Mouse (Mus musculus) kidney, adult 18-20 months (tissue): Measurements from ENCODE around the gene Mybpc2.

Experiments used
- DNase-seq: peaks from one replicate; pipeline ENCODE4 v3.0.0; 2021

The Mybpc2 gene

DNA sequence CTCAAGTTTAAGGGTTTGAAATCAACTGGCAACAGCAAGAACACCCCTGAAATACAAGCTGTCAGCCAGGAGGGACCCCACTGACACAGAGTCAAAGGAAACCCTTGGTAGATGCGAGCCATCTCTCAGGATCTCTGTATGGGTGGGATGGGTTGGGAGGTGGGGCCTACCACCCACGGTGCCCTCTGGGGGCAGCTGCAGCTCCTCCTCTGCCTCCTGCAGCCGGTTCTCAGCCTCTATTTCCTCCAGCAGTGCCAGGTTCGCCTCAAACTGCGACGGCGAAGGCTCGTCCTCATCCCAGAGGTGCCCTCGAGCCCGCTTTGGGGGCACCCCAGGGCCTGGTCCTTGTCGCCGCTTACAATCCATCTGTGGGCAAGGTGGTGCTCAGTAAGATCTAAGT is 18.6 kb upstream of the Mybpc2 start:
- no peak for DNase-seq

DNA sequence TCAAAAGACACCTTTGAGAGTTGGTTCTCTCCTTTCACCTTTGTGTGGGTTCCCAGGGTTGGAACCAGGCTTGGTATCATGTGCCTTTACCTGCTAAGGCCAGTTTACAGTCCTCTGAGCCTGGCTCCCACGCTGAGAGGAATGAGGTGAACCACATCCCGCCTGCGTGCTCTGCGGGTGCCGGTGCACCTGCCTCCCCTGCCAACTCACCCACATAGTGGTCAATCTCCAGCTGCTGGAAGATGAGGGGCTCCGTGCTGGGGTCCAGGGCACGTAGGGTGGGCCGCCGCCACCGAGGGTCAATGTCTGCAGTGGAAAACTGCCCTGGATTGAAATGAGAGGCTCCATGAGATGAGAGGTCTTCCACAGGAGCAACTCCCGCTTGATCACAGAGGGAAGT is 18.1 kb upstream of the Mybpc2 start:
- DNase-seq: no peak

DNA sequence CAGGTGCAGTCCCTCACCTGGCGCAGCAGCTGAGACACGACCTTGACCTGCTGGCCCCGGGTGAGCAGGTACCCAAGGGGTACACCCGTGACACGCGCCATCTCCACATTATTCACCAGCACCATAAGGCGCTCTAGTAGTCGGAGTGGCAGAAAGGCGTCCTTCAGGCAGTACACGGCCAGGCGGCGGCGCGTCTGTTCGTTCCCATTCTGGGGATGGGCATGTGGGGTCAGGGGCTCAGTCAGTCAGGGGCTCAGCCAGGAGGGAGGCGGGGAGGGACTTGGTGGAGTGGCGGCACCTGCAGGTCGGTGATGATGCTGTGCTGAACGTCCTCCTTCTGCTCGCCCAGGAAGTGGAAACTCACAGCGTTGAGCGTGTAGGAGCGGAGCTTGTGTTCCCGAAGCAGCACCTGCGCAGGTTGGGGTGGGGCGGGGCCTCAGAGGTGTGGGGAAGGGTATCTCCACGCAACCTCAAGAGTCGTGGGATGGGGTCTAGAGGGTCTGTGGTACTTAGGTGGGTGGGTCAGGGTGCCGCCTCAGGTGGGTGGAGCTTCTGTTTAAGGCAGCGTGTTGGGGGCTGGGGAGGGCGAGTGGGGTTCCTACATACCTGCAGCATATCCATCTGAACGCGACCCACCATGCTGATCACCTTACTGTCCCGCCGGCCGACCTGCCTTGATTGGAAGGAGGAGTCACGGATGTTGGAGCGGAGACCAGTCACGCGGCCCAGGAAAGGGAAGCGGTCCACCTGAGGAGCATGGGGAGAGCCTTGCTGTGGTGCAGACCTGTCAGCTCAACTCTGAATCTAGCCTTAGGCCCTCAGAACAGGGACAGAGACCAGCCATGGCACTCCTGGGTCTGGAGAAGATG is 14.5 kb upstream of the Mybpc2 start:
- DNase-seq: no peak

DNA sequence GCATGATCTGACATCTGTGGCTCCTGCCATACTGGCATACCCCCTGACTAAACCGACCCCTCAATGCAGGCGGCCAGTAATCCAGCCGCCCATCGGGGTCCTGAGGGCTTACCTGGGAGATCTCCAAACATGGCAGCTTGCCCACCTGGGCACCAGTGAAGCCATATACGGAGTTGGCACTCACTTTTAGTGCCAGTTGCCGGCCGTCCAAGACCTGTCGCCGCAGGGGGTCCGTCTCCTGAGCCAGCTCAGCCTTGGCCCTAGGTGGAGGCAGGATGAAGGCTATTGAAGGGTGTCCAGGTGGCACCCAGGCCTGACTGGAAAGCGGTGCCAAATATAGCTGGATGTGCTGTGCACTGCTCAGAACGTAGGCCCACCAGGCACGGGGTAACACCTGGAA is 13.0 kb upstream of the Mybpc2 start:
- DNase-seq: no peak

DNA sequence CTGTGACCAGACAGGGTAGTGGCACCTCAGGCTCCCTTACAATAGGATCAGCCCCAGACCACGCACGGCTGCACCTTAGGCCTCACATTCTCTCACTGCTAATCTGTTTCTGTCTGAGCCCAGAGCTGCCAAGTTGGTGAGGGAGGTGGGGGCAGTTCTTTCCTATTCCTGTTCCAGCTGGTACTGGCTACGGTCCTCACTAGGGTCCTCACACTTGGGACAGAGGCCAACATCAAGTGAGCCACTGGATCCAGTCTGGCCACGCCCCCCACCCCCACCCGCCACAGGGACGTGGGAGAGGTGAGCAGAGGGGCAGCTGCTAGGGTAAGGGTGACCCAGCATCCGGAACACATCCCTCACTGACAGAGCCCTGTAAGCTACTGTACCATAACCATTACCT is 12.6 kb upstream of the Mybpc2 start:
- DNase-seq: no peak

DNA sequence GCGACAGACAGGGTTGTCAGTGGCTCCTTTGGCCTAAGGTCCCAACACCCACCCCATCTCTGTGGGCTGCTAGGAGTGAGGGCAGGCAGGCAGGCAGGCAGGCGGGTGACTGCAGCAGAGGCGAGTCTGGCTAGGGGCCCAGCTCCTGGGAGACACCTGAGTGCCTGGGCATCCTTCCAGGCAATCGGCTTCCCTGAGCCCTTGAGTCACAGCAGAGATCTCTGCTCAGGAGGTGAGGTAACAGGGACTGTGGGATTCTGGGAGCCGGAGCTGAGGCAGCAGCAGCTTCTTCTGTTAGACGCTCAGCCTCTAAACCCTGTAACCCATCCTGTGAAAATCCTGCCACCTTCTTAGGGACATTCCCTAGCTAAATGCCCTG is 12.1 kb upstream of the Mybpc2 start:
- peak; percentile 55 for DNase-seq

DNA sequence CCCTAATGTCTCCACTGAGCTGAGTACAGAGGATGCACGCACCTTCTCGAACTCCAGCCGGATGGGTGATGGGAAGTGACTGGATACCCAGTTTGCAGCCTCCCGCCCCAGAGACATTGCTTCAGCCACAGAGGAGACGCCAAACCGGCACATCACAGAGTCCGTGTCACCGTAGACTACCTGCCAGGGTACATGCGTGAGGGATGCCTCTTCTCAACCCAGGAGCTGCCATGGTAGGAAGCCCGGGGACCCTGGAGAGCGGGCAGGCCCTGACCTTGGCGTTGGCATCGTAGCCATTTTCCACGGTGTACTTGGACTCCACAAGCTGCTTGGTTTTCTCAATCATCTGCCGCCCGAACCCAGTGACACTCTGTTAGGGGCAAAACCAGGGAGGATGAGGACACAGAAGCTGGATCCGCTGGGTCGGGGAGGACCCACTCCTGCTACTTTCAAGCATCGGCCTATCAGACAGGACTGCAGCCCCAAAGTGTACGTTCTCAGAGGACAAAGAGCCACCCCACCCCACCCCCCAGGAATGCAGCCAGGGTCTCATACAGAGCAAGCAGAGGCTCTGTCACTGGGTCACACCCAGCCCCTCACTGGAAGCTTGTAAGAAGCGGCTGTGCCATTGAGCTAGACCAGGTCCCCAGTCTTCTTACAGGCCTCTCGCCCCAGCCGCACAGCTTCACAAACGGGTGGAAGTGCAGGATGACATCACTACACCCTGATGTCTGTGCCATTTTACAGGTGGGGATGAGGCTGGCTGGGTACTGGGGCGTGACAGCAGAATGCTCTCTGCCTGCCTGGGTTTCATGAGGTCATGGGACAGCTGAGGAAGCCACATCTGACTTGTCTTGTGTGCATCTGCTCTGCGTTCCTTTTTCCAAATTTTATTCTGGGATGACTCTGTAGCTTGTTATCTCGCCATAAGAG is 11.5 kb upstream of the Mybpc2 start:
- DNase-seq: no peak

DNA sequence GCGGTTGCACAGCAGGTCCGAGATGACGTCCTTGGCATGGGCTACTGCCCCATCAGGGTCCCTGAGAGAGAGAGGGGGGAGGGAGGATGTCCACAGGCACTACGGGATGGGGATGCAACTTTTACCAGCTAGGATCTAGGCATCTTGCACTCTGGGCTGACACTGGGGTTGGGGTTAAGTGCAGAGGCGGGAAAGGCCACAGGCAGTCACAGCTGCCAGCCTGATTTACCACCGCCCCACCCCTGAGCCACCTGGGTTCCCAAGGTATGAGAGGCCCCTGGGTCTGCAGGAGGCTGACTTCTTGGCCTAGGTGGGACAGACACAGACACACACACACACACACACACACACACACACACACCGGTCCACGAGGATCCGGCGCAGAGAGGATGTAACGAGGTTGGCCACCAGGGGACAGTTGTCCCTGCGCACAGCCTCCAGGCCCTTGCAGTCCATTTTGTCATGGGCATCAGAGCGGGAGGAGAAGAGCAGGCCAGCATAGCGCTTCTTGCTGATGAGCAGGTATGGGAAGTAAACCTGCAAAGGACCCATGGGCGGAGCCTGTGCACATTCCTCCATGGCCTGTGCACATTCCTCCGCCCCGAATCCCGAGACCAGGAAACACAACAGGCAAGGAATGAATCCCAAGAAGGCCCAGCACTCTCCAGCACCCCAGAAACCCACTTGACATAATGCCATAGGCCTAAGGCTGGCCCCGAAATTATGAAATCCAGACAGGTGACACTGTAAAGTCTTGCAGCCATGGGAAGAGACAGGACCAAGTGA is 10.4 kb upstream of the Mybpc2 start:
- no peak for DNase-seq

DNA sequence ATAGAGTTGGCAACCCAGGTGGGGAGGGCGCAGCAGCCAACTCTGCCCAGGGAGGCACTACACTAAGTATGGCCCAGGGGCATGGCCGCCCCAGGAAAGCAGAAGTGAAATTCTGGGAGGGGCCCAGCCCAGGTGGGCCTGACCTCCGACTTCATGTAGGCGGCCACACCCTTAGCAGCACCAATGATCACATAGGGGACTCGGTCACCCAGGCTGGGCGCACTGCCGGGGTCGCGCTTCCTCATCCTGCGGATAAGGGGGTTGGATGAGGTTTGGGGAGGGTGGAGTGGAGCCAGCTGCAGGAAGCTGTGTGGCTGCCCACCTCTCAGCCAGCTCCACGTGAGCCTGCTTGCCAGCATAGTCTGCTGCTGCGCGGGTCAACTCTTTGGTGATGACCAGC is 9.8 kb upstream of the Mybpc2 start:
- no peak for DNase-seq

DNA sequence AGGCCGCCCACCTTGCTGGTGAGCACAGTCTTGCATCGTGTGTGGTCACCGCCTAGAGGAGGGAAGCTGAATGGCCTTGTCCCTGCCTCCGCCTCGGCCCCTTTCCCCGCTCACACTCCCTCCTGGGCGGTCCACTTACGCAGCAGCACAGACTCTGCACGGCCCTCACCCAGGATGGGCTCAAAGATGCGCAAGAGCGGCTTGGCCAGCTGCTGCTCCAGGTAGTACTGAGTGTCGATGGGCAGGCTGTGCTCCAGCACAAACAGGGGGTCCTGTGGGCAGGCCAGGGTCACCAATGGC is 9.2 kb upstream of the Mybpc2 start:
- DNase-seq: no peak

DNA sequence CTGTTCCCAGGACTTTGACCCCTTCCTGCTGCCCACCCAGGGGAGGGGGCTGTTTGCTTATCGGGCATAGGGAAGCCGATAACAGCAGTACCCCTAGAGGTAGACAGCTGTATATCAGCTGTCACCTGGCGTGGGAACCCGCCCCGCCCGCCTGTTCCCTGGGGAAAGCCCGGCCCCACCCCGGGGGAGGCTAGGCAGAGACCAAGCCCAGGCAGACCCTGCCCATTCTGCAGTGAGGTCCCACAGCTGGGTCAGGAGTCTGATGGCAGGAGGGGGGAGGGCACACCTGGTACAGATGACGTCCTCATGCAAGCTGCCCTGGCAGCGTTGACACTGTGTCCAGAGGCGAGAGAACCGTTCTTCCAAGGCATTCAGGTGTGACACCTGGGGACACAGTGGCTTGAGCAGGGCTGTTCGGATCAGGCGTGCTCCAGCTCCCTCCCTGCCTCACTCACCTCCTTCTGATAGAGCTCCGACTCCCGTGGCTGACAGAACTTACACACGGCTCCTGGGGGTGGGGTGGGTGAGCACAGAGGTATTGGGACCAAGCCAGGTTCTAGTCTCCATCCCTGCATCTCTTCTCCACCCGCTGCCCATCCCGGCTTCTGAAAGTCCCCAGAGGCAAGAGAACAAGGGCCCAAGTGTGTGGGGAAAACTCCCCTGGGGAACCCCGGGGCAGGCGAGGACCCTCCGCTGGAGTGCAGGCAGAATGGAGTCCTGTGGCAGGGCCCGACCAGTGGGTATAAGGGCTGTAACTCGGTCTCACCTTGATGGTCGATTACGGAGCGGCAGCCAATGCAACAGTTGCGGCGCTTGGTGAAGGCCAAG is 8.7 kb upstream of the Mybpc2 start:
- no peak for DNase-seq

DNA sequence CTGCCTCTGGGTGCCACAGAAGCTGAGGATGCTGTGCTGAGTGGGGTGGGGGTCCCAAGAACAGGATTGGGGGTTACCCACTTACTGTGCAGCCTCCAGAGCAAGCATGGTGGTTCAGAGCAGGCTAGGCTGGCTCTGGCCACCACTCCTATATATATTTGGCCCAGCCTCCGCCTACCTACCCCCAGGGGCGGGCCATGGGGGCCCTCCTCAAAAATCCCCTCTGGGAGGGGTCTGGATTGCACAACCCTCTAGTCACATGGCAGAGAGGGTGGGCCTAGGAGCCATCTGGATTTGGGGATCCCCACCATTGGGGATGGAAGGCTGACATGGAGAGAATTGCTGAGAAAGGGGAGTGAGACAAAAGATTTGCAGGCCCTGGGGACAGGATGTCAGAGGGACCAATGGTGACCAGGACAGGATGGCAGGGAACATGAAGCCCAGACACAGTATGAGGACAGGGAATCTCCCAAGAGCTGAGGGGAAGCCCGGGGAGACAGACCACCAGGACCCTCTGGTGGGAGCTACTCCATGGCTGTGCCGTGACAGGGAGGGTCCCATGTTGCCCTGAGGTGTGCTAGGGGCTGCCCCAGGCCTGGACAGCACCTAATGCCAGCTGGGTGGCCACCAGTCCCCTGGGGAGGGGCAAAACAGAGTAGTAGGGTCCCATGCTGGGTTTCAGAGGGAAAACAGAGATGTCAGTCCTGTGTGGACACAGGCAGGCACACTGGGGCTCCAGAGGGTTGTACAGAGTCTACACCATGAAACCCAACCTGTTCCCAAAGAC is 7.7 kb upstream of the Mybpc2 start, which contains the start of gene Spib:
Spib (minus strand) TSS at position 126 of the 787 bp plus-strand sequence.
- DNase-seq: no peak

DNA sequence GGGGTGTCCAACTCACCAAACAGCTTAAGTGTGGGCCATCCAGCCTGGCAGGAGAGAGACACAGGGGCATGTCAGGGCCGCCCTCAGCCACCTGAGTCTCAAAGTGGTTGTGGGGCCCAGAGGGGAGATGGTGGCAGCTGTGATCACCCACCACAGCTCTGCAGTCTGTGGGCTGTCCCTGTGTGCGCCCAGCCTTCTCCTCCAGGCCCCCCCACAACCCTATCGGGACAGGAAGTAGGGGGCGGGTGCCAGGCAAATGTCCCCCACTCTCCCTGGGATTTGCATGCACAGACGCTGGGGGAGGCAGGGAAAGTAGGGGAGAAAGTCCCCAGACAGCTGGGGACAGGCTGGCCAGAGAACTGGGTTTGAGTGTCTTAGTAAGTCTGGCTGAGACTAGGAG is 6.8 kb upstream of the Mybpc2 start:
- DNase-seq: no peak

DNA sequence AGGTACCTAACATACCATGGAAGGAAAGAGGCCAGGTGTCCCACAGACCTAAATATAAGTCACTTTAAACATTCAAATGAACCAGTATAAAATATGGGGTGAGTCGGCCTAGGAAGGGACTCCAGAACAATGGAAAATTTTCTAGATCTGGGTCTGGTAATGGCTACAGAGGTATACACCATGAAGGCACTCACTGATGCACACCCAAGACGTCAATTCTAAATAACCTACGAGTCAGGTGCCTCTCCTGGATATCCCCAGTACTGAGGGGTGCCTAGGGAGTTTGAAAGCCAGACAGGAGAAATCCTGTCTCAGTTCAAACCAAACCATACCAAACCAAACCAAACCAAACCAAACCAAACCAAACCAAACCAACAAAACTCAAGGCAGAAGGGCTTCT is 6.1 kb upstream of the Mybpc2 start:
- no peak for DNase-seq

DNA sequence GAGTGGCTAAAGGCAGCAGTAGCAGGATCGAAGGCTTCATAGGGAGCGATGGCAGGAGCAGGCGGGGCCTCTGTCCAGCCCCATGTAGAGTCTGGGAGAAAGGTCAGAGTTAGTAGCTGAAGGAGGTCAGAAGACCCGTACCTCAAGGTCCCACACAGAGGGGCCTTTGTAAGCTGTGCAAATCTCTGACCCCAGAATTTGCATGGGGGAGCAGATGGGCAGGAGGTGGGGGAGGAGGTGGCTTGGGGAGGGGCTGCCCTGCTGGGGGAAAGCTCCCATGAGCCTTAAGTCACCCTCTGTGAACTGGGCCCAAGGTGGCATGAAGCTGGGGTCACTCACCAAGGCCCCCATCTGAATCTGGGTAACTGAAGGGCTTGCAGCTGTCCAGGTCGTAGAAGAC is 5.1 kb upstream of the Mybpc2 start:
- no peak for DNase-seq

DNA sequence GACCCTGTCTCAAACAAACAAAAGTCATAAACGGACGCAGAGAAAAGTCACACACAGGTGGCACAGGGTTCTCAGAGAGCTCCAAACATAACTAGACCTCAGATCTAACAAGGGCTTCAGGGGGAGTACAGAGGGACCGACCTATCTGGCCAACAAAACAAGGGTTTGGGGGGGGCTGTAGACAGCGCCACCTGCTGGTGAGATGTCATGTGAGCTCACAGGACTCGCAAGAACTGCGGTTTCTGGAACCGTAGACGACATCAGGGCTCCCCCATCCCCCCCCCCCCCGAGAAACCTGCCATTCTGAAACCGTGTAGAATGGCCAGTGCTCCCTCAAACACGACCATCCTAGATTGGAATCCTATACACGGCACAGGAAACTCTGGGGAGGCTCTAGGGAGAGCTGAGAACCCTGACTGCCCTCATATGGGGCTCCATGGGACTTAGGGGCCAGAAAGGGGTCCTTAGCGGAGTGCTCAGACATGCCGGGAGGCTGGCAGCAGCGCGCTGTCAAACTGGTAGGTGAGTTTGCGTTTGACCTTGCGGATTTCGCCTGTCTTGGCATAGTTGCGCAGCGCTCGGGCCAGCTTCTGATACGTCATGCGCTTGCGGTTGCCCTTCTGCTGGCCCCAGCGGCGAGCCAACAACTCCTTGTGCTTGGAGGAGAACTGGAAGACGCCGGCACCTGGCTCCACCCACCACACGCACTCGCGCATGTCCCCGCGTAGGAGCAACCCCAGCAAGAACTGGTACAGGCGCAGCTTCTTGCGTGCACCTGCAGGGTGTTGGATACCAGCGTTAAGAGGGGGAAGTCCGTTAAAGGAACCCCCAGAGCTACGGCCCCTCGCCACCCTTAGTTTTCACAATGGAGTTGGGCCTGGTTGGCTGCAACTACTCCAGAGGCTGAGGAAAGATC is 3.3 kb upstream of the Mybpc2 start:
- DNase-seq: peak; percentile 81

DNA sequence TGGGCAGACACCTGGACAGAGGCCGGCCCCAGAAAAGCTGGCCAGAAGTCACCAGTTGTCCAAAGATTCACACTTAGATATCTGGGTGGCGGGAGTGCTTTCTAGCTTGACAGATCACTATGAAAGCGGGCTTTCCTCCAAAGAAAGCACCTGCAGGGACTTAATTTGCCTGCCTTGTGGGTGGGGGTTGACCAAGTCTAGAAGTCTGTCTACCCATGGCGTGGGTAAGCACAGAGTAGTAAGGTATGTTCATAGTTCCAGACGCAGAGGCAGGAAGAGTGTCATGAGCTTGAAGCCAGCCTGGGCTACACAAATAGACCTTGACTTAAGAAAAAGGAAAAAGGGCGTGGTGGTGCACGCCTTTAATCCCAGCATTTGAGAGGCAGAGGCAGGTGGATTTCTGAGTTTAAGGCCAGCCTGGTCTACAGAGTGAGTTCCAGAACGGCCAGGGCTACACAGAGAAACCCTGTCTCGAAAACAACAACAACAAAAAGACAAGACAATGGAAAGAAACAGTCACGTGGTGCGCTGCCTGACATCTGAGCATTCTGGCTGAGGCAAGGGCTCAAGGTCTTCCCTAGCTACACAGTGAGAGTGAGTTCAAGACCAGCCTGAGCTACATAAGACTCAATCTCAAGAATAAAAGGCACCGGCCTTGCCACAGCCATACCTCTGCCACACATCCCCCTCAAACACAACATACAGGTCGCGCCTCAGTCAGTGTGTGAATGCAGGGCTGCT is 2.1 kb upstream of the Mybpc2 start:
- no peak for DNase-seq

DNA sequence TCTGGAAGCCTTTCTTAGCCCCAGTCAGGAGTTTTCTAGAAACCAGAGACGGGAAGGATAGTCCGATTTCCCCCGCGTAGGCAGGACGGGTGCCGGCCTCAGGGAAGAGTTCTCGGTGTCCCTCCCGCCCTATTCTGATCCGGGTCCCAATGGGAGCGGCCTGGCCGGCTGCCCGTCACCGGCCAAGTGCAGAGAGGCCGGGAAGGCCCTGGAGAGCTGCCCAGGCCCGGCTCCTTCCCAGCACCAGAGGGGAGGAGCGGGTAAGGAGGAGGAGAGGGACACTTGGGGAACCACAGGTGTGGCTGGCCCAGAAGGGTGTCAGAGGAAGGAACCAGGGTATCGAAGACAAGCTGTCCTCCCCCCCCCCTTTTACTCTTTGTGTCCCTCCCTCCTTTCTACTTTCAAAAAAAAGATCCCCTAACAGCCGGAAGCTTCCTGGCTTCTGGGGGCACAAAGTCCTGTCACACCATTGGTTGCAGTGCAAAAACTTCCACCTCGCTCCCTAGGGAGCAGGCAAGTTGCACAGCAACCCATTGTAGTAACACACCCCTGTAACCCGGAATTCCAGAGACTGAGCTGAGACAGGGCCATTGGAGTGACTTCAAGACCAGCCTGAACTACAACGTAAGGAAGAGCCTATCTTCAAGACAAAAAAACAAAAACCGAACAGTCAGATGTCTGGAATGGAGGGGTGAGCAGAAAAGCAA is 823 bp upstream of the Mybpc2 start:
- peak; percentile 92 for DNase-seq

DNA sequence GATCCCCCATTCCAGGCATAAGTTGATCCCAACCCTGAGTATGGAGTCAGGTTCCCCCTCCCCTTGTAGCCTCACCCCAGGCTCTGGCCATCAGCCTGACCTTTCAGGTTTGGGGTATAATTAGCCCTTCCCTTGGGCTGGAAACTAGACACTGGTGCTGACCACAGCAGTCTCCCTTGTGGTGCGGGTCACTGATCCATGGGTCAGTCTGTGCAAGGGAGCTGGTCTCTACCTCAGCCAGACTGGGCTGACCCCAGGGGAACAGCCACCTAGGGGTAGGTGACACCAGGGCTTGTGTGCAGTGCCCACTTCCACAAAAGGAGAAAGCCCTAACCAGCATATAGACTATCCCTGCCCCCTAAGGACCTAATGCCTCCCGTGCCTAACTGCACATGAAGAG is 1.4 kb downstream of the Mybpc2 start:
- no peak for DNase-seq
